Mouse (Mus musculus): Measurements from ENCODE around the gene Secisbp2l. TPM values are rescaled to one million over a fixed set of nuclear protein-coding genes. Genes with fewer than 3 reads are reported as not detected.

The Secisbp2l gene
- total RNA-seq, 2 experiments from 2014 or later, result 88.1 to 89.4 TPM

DNA sequence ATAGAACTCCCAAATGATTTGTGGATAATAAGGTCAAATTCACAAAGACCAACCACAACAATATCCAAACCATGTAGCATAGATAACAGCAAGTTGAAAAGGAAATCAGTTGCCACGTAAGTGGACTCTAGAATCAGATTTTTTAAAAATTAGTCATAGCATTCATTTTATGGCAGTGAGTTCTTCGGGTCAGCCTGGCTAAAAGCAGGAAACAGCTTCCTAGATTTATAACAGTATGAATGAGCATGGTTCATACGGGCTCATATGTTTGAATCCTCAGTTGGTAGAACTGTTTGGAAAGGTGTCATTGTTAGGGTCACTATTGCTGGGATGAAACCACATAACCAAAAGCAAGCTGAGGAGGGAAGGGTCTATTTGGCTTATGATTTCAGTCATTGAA is 6.1 kb upstream of the Secisbp2l start:
- intact Hi-C loops (cut with DNase I), result no loop called here

DNA sequence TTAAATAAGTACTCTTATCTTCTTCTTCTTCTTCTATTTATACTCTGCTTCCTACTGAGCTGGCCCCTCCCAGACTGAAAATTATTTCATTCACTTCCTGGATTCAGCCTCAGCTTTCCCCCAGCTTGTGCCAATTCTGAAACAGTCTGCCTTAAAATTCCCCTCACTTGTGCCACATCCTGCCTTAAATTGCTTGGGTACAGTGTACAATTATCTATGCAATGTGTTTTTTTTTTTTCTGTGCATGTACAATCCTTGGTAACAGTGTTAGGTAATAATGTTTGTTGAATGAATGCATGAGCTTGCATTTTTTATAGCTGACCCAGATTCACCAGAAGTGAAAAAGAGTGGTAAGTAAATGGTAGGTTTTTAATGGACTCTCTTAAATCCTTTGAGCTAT is 5.7 kb upstream of the Secisbp2l start:
- intact Hi-C loops (cut with DNase I), result no loop called here
- DNase-seq (ENCODE audit: extremely low spot score in 1 of 2, low spot score in 2 of 2), result no peak

More for the DNA sequence above, 6.1 kb upstream of the Secisbp2l start:
- no peak for DNase-seq (ENCODE audit: extremely low spot score in 1 of 2, low spot score in 2 of 2)

- no peak for DNase-seq (ENCODE audit: extremely low spot score in 1 of 2, low spot score in 2 of 2)
- intact Hi-C loops (cut with DNase I), result no loop called here
These were observed 2.4 kb upstream of the Secisbp2l start for GRCm38 (mm10) chr2:125785021-125785420.

DNA sequence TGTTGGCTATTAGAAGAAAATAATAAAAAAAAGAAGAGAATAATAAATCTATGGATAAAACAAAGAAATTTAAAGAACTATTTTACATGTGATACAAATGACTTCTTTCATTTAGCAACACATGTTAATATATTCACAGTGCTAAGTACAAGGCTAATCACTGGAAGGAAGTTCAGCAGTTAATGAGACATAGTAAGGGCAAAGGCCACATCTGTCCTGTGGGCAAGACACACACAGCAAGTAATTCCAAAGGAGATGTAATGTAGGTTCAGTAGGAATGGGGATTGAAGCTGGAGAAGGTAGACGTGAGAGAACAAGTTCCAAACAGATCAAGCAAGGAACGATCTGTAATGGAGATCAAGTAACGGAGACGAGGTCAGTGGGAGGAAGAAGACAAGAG is 1.7 kb upstream of the Secisbp2l start:
- intact Hi-C loops (cut with DNase I), result loop anchor here (5.0 kb wide), 1 partner anchor 38 kb away; no protein-coding TSS in a partner anchor
- DNase-seq (ENCODE audit: extremely low spot score in 1 of 2, low spot score in 2 of 2), result no peak

- DNase-seq (ENCODE audit: extremely low spot score in 1 of 2, low spot score in 2 of 2), result no peak
- intact Hi-C loops (cut with DNase I), result loop anchor here (5.0 kb wide), 1 partner anchor 38 kb away; no protein-coding TSS in a partner anchor
These were observed 1.2 kb upstream of the Secisbp2l start for GRCm38 (mm10) chr2:125783868-125784267.

- intact Hi-C loops (cut with DNase I), result loop anchor here (5.0 kb wide), 1 partner anchor 40 kb away; no protein-coding TSS in a partner anchor
These were observed 522 bp downstream of the Secisbp2l start for GRCm38 (mm10) chr2:125781978-125782718.

DNA sequence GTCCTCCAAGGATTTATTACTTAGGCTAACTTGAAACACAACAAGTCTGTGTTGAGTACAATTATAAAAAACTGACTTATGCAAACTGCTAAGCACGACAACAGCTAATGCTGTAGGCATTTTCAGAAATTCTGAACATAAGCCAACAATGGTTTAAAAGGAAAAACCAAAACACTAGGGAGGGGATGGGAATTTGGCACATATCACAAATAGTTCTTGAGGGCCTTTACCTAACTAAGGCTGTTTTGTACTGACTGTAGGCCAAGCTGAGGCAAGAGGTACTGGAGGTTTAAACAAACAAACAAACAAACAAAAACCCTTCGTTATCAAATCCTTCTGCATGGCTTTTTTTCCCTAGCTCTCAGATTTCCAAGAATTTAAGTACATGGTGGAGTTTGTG is 1.7 kb downstream of the Secisbp2l start:
- intact Hi-C loops (cut with DNase I), result loop anchor here (5.0 kb wide), 1 partner anchor 41 kb away; no protein-coding TSS in a partner anchor

More at GRCm38 (mm10) chr2:125781978-125782718, 522 bp downstream of the Secisbp2l start:
- DNase-seq (ENCODE audit: extremely low spot score in 1 of 2, low spot score in 2 of 2), result no peak

GRCm38 (mm10) chr2:125778380-125778779 is 4.3 kb downstream of the Secisbp2l start:
- DNase-seq (ENCODE audit: extremely low spot score in 1 of 2, low spot score in 2 of 2), result no peak
- intact Hi-C loops (cut with DNase I), result no loop called here

More for the DNA sequence above, 1.7 kb downstream of the Secisbp2l start:
- DNase-seq (ENCODE audit: extremely low spot score in 1 of 2, low spot score in 2 of 2), result no peak

- intact Hi-C loops (cut with DNase I), result no loop called here
- DNase-seq (ENCODE audit: extremely low spot score in 1 of 2, low spot score in 2 of 2), result no peak
These were observed 5.7 kb downstream of the Secisbp2l start for GRCm38 (mm10) chr2:125777018-125777417.

- DNase-seq (ENCODE audit: extremely low spot score in 1 of 2, low spot score in 2 of 2), result no peak
- intact Hi-C loops (cut with DNase I), result no loop called here
These were observed 7.0 kb downstream of the Secisbp2l start for GRCm38 (mm10) chr2:125775661-125776060.

DNA sequence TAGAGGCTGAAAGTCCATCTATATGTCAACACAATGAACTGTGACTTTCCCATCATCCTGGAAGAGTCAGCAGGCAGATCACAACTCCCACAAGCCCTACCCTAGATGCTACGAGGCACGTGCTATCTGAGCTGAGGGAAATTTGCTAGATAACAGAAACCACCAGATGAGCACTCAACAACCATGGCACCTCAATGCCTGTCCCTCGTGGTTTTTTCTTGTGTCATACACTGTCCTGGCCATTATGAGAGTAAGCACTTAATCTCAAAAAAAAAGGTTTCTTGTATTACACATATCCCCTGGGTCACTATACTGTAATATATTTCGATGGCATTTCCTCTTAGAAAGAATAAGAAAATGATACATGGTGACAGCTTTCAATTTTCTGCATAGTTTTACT is 7.8 kb downstream of the Secisbp2l start:
- intact Hi-C loops (cut with DNase I), result no loop called here
- no peak for DNase-seq (ENCODE audit: extremely low spot score in 1 of 2, low spot score in 2 of 2)

- DNase-seq (ENCODE audit: extremely low spot score in 1 of 2, low spot score in 2 of 2), result no peak
- intact Hi-C loops (cut with DNase I), result no loop called here
These were observed 17.6 kb downstream of the Secisbp2l start for GRCm38 (mm10) chr2:125765029-125765428.

DNA sequence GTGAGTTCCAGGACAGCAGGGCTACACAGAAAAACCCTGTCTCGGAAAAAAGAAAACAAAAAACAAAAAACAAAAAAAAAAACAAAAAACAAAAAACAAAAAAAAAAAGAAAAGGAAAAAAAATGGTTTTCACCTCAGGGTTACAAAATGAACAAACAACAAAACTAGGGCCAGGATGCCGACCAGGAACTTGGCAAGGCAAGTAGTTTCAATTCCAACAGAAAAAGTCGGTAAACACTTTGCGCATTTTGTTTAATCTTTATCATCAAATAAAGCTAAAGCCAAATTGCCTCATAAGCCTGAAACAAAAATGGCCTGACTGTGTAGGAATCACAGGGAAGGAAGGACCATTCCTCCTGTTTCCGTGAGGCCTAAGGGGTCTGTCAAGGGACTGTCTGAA is 18.1 kb downstream of the Secisbp2l start:
- DNase-seq (ENCODE audit: extremely low spot score in 1 of 2, low spot score in 2 of 2), result no peak
- intact Hi-C loops (cut with DNase I), result loop anchor here (5.0 kb wide), 1 partner anchor 78 kb away; no protein-coding TSS in a partner anchor

GRCm38 (mm10) chr2:125749330-125749729 is 33.3 kb downstream of the Secisbp2l start:
- DNase-seq (ENCODE audit: extremely low spot score in 1 of 2, low spot score in 2 of 2), result no peak
- intact Hi-C loops (cut with DNase I), result no loop called here

- intact Hi-C loops (cut with DNase I), result loop anchor here (10.0 kb wide), 1 partner anchor 475 kb away; no protein-coding TSS in a partner anchor
These were observed 43.3 kb downstream of the Secisbp2l start for GRCm38 (mm10) chr2:125739338-125739737.

GRCm38 (mm10) chr2:125738718-125739117 is 44.0 kb downstream of the Secisbp2l start:
- DNase-seq (ENCODE audit: extremely low spot score in 1 of 2, low spot score in 2 of 2), result no peak
- intact Hi-C loops (cut with DNase I), result loop anchor here (10.0 kb wide), 1 partner anchor 474 kb away; no protein-coding TSS in a partner anchor

More at GRCm38 (mm10) chr2:125739338-125739737, 43.3 kb downstream of the Secisbp2l start:
- DNase-seq (ENCODE audit: extremely low spot score in 1 of 2, low spot score in 2 of 2), result no peak

DNA sequence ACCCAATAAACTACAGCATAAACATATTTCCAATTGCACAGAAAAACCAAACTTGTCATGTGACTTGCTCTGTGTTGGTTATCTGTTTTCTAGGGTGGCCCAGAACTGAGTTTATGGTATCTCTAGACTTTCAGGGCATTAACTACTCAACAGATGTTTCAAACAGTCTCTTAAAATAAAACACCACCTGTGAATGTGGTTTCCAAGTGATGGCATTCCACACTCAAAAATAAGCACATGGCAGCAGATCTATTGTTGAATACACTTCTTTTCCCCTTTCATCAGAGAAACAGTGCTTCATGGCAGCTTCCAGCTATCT is 46.7 kb downstream of the Secisbp2l start:
- intact Hi-C loops (cut with DNase I), result loop anchor here (10.0 kb wide), 1 partner anchor 471 kb away; no protein-coding TSS in a partner anchor
- DNase-seq (ENCODE audit: extremely low spot score in 1 of 2, low spot score in 2 of 2), result no peak

GRCm38 (mm10) chr2:125735333-125736024 is 47.2 kb downstream of the Secisbp2l start:
- intact Hi-C loops (cut with DNase I), result loop anchor here (10.0 kb wide), 1 partner anchor 471 kb away; no protein-coding TSS in a partner anchor
- DNase-seq (ENCODE audit: extremely low spot score in 1 of 2, low spot score in 2 of 2), result no peak

DNA sequence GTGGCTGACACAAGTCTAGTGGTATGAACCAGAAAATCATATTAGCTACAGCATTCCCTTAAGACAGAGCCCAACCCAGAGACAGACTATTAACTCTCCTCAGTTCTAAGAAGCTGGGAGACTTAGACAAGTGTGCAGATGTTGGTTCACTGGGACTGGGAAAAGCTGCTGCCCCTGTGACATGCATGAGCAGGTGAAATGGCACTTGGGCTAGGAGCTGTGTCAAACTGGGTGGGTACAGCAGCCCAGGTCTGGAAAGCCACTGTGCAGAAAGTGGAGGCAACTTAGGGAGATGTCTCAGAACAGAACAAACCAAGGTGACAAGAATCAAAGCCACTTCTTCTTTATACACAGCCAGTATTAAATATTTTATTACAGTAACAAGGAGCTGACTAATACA is 47.9 kb downstream of the Secisbp2l start:
- intact Hi-C loops (cut with DNase I), result loop anchor here (10.0 kb wide), 1 partner anchor 470 kb away; no protein-coding TSS in a partner anchor
- DNase-seq (ENCODE audit: extremely low spot score in 1 of 2, low spot score in 2 of 2), result no peak
